Mouse (Mus musculus) lung, adult 10 weeks (tissue): ENCODE data around the gene Gabrb3. TPM values are rescaled to one million over a fixed set of nuclear protein-coding genes. Genes with fewer than 3 reads are reported as not detected.

Experiments used
- polyA plus RNA-seq: library from polyadenylated mRNA; stranded (reverse); fragments of 350-450 nt; fragmentation: Illumina TruSeq; extraction: RNeasy Lipid Tissue Mini Kit (QIAGEN cat#74804); gene quantifications from one replicate; pipeline ENCODE4 v1.2.3, GENCODE M21; 2014; ENCODE audit warnings: low read depth, low replicate concordance; ENCODE audit not compliant: insufficient read depth

The Gabrb3 gene
- polyA plus RNA-seq: not detected

DNA sequence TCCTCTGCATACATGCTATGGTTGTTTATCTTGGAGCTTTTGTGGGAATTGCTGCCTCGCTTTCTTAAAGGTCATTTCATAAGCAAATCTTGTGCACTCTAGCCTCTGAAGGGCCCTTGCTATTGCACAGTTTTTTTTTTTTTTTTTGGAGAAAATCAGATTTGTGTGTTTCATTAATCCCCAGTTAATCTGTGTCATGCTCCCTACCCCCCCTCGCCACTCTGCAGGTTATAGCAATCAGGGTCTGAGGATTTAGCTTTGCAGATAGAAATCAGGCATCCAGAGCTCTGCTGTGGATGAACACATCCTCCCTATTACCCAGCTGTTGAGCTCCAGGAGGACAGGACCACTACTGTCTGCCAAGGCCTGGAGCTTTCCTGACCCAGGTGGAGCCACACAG is at the start of gene Gabrb3:
Gene Gabrb3 (plus strand): TSS at position 301 of the 400 bp plus-strand sequence.

GRCm38 (mm10) chr7:57386517-57387340 is 32.8 kb upstream of the Gabrb3 start, which contains the start of gene Gabrg3:
Gabrg3 (minus strand) TSS chr7:57387188.

DNA sequence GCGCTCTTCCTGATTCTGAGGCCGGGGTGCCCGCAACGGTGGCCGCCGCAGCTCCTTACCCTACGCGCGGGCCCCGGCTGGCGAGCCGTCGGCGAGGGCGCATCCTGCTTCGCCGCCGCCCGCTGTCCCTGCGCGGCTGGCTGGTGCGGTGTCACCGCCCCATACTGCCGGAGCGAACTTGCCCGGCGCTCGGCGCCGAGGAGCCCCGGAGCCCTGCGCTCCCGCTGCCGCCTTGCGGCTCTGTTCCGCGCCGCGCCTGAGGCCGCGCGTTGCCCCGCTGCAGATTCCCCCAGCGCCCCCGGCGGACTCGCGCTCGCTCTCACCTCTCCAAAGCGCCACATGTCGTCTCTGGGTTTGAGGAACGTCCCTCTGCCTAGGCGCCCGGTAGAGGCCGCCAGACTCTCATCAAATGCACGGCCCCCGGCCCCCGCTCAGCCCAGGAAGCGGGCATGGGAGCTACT is 90.2 kb downstream of the Gabrb3 start, which contains the start of gene Gabra5:
Gene Gabra5 (minus strand): TSS at position 379 of the 461 bp plus-strand sequence.

Other genes with a start within 250 kb of the Gabrb3 start
- gene Gabrg3, start 32.5 kb upstream of the Gabrb3 start, polyA plus RNA-seq: not detected
- not detected for gene Gabra5, start 90.4 kb downstream of the Gabrb3 start, polyA plus RNA-seq